Mouse (Mus musculus): ENCODE measurements around the gene Apol9a. TPM values are rescaled to one million over a fixed set of nuclear protein-coding genes. Genes with fewer than 3 reads are reported as not detected.

Apol9a gene
- polyA plus RNA-seq, 1 experiment from 2014 or later, result 0.06 TPM

- Histone ChIP-seq H3K27ac (no peak overlapping the region), H3K36me3 (ENCODE audit: inconsistent target) (no peaks in the 10 kb centered on the region), H3K79me2 (ENCODE audit: inconsistent target) (no peaks in the 10 kb centered on the region), H3K4me3 (ENCODE audit: inconsistent target) (no peak overlapping the region)
- WGBS (ENCODE audit: missing documents), result 92% methylated on average over 2 of the region's 2 CpGs
Observed at GRCm38 (mm10) chr15:77387462-77387861, 23.5 kb downstream of the Apol9a start.

GRCm38 (mm10) chr15:77384340-77385030 is 26.4 kb downstream of the Apol9a start:
- H3K36me3 ChIP-seq (ENCODE audit: inconsistent target), result no peaks in the 10 kb centered on the region
- WGBS (ENCODE audit: missing documents), result 94% methylated on average over 7 of the region's 7 CpGs
- H3K79me2 ChIP-seq (ENCODE audit: inconsistent target), result no peaks in the 10 kb centered on the region
- no peak overlapping the region for H3K27ac ChIP-seq
- no peak overlapping the region for H3K4me3 ChIP-seq (ENCODE audit: inconsistent target)

GRCm38 (mm10) chr15:77382880-77383279 is 28.1 kb downstream of the Apol9a start:
- Histone ChIP-seq H3K4me3 (ENCODE audit: inconsistent target) (no peak overlapping the region), H3K36me3 (ENCODE audit: inconsistent target) (no peaks in the 10 kb centered on the region), H3K79me2 (ENCODE audit: inconsistent target) (no peaks in the 10 kb centered on the region), H3K27ac (no peak overlapping the region)
- 60% methylated on average over 1 of the region's 1 CpGs for WGBS (ENCODE audit: missing documents)

GRCm38 (mm10) chr15:77382271-77382850 is 28.6 kb downstream of the Apol9a start:
- 79% methylated on average over 11 of the region's 11 CpGs for WGBS (ENCODE audit: missing documents)
- no peaks in the 10 kb centered on the region for H3K79me2 ChIP-seq (ENCODE audit: inconsistent target)
- no peak overlapping the region for H3K27ac ChIP-seq
- H3K36me3 ChIP-seq (ENCODE audit: inconsistent target), result no peaks in the 10 kb centered on the region
- no peak overlapping the region for H3K4me3 ChIP-seq (ENCODE audit: inconsistent target)

- no peak overlapping the region for H3K27ac ChIP-seq
- no peak overlapping the region for H3K4me3 ChIP-seq (ENCODE audit: inconsistent target)
- H3K36me3 ChIP-seq (ENCODE audit: inconsistent target), result no peaks in the 10 kb centered on the region
- WGBS (ENCODE audit: missing documents), result 87% methylated on average over 6 of the region's 6 CpGs
- H3K79me2 ChIP-seq (ENCODE audit: inconsistent target), result no peaks in the 10 kb centered on the region
Observed at GRCm38 (mm10) chr15:77381481-77381880, 29.5 kb downstream of the Apol9a start.

GRCm38 (mm10) chr15:77379921-77380320 is 31.0 kb downstream of the Apol9a start:
- 55% methylated on average over 4 of the region's 4 CpGs for WGBS (ENCODE audit: missing documents)
- no peaks in the 10 kb centered on the region for H3K79me2 ChIP-seq (ENCODE audit: inconsistent target)
- H3K4me3 ChIP-seq (ENCODE audit: inconsistent target), result no peak overlapping the region

GRCm38 (mm10) chr15:77377419-77377818 is 33.5 kb downstream of the Apol9a start:
- 85% methylated on average over 4 of the region's 4 CpGs for WGBS (ENCODE audit: missing documents)
- Histone ChIP-seq H3K27ac (no peak overlapping the region), H3K79me2 (ENCODE audit: inconsistent target) (no peaks in the 10 kb centered on the region), H3K36me3 (ENCODE audit: inconsistent target) (no peaks in the 10 kb centered on the region), H3K4me3 (ENCODE audit: inconsistent target) (no peak overlapping the region)

More at GRCm38 (mm10) chr15:77379921-77380320, 31.0 kb downstream of the Apol9a start:
- Histone ChIP-seq H3K27ac (no peak overlapping the region), H3K36me3 (ENCODE audit: inconsistent target) (no peaks in the 10 kb centered on the region)

GRCm38 (mm10) chr15:77376920-77377319 is 34.0 kb downstream of the Apol9a start:
- no peaks in the 10 kb centered on the region for H3K79me2 ChIP-seq (ENCODE audit: inconsistent target)
- H3K36me3 ChIP-seq (ENCODE audit: inconsistent target), result no peaks in the 10 kb centered on the region
- WGBS (ENCODE audit: missing documents), result 95% methylated on average over 7 of the region's 7 CpGs
- H3K27ac ChIP-seq, result no peak overlapping the region
- no peak overlapping the region for H3K4me3 ChIP-seq (ENCODE audit: inconsistent target)

GRCm38 (mm10) chr15:77370588-77370987 is 40.3 kb downstream of the Apol9a start:
- Histone ChIP-seq H3K4me3 (ENCODE audit: inconsistent target) (no peak overlapping the region), H3K36me3 (ENCODE audit: inconsistent target) (no peaks in the 10 kb centered on the region), H3K79me2 (ENCODE audit: inconsistent target) (no peaks in the 10 kb centered on the region), H3K27ac (no peak overlapping the region)
- WGBS (ENCODE audit: missing documents), result 94% methylated on average over 8 of the region's 8 CpGs

- Histone ChIP-seq H3K27ac (no peak overlapping the region), H3K79me2 (ENCODE audit: inconsistent target) (no peaks in the 10 kb centered on the region), H3K36me3 (ENCODE audit: inconsistent target) (no peaks in the 10 kb centered on the region), H3K4me3 (ENCODE audit: inconsistent target) (no peak overlapping the region)
- 92% methylated on average over 20 of the region's 21 CpGs for WGBS (ENCODE audit: missing documents)
Observed at GRCm38 (mm10) chr15:77369981-77370380, 41.0 kb downstream of the Apol9a start.

- Histone ChIP-seq H3K27ac (no peak overlapping the region), H3K4me3 (ENCODE audit: inconsistent target) (no peak overlapping the region), H3K79me2 (ENCODE audit: inconsistent target) (no peaks in the 10 kb centered on the region), H3K36me3 (ENCODE audit: inconsistent target) (no peaks in the 10 kb centered on the region)
- WGBS (ENCODE audit: missing documents), result 77% methylated on average over 12 of the region's 12 CpGs
Observed at GRCm38 (mm10) chr15:77368818-77369320, 42.1 kb downstream of the Apol9a start.

GRCm38 (mm10) chr15:77368148-77368547 is 42.8 kb downstream of the Apol9a start:
- H3K27ac ChIP-seq, result no peak overlapping the region
- H3K36me3 ChIP-seq (ENCODE audit: inconsistent target), result no peaks in the 10 kb centered on the region
- no peak overlapping the region for H3K4me3 ChIP-seq (ENCODE audit: inconsistent target)
- WGBS (ENCODE audit: missing documents), result 3% methylated on average over 13 of the region's 13 CpGs
- no peaks in the 10 kb centered on the region for H3K79me2 ChIP-seq (ENCODE audit: inconsistent target)

- no peak overlapping the region for H3K27ac ChIP-seq
- 14% methylated on average over 5 of the region's 8 CpGs for WGBS (ENCODE audit: missing documents)
Observed at GRCm38 (mm10) chr15:77367504-77367903, 43.4 kb downstream of the Apol9a start.

GRCm38 (mm10) chr15:77366706-77367484 is 44.0 kb downstream of the Apol9a start:
- Histone ChIP-seq H3K36me3 (ENCODE audit: inconsistent target) (no peaks in the 10 kb centered on the region), H3K79me2 (ENCODE audit: inconsistent target) (no peaks in the 10 kb centered on the region), H3K27ac (no peak overlapping the region), H3K4me3 (ENCODE audit: inconsistent target) (no peak overlapping the region)
- 13% methylated on average over 26 of the region's 26 CpGs for WGBS (ENCODE audit: missing documents)

More at GRCm38 (mm10) chr15:77367504-77367903, 43.4 kb downstream of the Apol9a start:
- H3K4me3 ChIP-seq (ENCODE audit: inconsistent target), result no peak overlapping the region
- no peaks in the 10 kb centered on the region for H3K36me3 ChIP-seq (ENCODE audit: inconsistent target)
- H3K79me2 ChIP-seq (ENCODE audit: inconsistent target), result no peaks in the 10 kb centered on the region
